Mouse (Mus musculus): Measurements from ENCODE around the gene Mtor.

- TF ChIP-seq POLR2A (IDR thresholded peaks at IDR 0.05; ENCODE audit: borderline replicate concordance, extremely low read depth, low read depth, low read length): no peak
- TF ChIP-seq CTCF (IDR thresholded peaks at IDR 0.05; ENCODE audit: insufficient read depth, low read length): no peak
Observed at GRCm38 (mm10) chr4:148405255-148405788, 43.1 kb upstream of the Mtor start.

Measured in lung, adult 2 months (tissue).